Mouse (Mus musculus) cerebellum, adult 2 months (tissue): ENCODE data around the gene Btbd8.

Source experiments
- CTCF ChIP-seq: fragments of 200-500 bp; IDR thresholded peaks from 2 replicates; pipeline ENCODE4 v1.5.1; 2011; ENCODE audit warnings: low read depth, mild to moderate bottlenecking, control low read depth, low read length, moderate library complexity, borderline replicate concordance; ENCODE audit not compliant: insufficient read depth
- POLR2A ChIP-seq: fragments of 200-500 bp; IDR thresholded peaks from 2 replicates; pipeline ENCODE4 v1.6.1; 2011; ENCODE audit warnings: low read length, control low read depth, borderline replicate concordance; ENCODE audit not compliant: insufficient read depth

- TF ChIP-seq POLR2A, result no peak
- no peak for TF ChIP-seq CTCF
Measured at GRCm38 (mm10) chr5:107500741-107501140, 62.9 kb downstream of the Btbd8 start.
